Mouse (Mus musculus) intestine, embryonic 16.5 days (tissue): ENCODE measurements at regions not wholly inside any gene's neighbourhood (a gene's known extent, or its start where the extent isn't known, plus 50 kb on each side); places are given as distances from the start of the nearest gene placed in this dataset.

Source experiments
- ATAC-seq: fragments of 200-750 bp; cut with Nextera tagmentation; 2 replicates; pipeline ENCODE4 v1.8.0; 2017; ENCODE audit warnings: moderate TSS enrichment, moderate library complexity
- H3K27ac ChIP-seq: fragments of 300-500 bp; sonication (generic); 2 replicates; pipeline ENCODE4 v1.5.1; 2014; ENCODE audit warnings: mild to moderate bottlenecking, low read length
- H3K27me3 ChIP-seq: fragments of 300-500 bp; sonication (generic); replicated peaks from 2 replicates; pipeline ENCODE4 v1.6.1; 2014; ENCODE audit warnings: low read length, control low read depth, mixed read lengths; ENCODE audit not compliant: control insufficient read depth, insufficient read depth
- H3K36me3 ChIP-seq: fragments of 300-500 bp; sonication (generic); 2 replicates; pipeline ENCODE4 v1.6.1; 2014; ENCODE audit warnings: low read length, control low read depth; ENCODE audit not compliant: control insufficient read depth, insufficient read depth
- H3K4me1 ChIP-seq: fragments of 300-500 bp; sonication (generic); 2 replicates; pipeline ENCODE4 v1.6.1; 2014; ENCODE audit warnings: low read length, control low read depth, mixed read lengths; ENCODE audit not compliant: control insufficient read depth, insufficient read depth
- H3K4me2 ChIP-seq: fragments of 300-500 bp; sonication (generic); 2 replicates; pipeline ENCODE4 v1.6.1; 2014; ENCODE audit warnings: low read depth, low read length, control low read depth
- H3K4me3 ChIP-seq: fragments of 300-500 bp; sonication (generic); 2 replicates; pipeline ENCODE4 v1.5.1; 2014; ENCODE audit warnings: mild to moderate bottlenecking, low read length
- H3K9ac ChIP-seq: fragments of 300-500 bp; sonication (generic); 2 replicates; pipeline ENCODE4 v1.6.1; 2014; ENCODE audit warnings: low read depth, low read length
- H3K9me3 ChIP-seq: fragments of 300-500 bp; sonication (generic); 2 replicates; pipeline ENCODE4 v1.6.1; 2016; ENCODE audit warnings: low read length, control low read depth; ENCODE audit not compliant: control insufficient read depth
- WGBS: fragments of 180-500 bp; shearing (Covaris S2); extraction: QIAGEN DNeasy Blood & Tissue Kit; methylation state at CpG from one replicate; pipeline ENCODE4 v1.1.7; 2014; 5-methylcytosine and 5-hydroxymethylcytosine counted together

- whole genome bisulfite sequencing: 15% methylated on average over 10 of the region's 10 CpGs
- ATAC-seq: peak; percentile 61; the same call in 1 of the 2 replicates
These were observed 103.9 kb upstream of the Cxadr start for GRCm38 (mm10) chr16:78197252-78197896.

DNA sequence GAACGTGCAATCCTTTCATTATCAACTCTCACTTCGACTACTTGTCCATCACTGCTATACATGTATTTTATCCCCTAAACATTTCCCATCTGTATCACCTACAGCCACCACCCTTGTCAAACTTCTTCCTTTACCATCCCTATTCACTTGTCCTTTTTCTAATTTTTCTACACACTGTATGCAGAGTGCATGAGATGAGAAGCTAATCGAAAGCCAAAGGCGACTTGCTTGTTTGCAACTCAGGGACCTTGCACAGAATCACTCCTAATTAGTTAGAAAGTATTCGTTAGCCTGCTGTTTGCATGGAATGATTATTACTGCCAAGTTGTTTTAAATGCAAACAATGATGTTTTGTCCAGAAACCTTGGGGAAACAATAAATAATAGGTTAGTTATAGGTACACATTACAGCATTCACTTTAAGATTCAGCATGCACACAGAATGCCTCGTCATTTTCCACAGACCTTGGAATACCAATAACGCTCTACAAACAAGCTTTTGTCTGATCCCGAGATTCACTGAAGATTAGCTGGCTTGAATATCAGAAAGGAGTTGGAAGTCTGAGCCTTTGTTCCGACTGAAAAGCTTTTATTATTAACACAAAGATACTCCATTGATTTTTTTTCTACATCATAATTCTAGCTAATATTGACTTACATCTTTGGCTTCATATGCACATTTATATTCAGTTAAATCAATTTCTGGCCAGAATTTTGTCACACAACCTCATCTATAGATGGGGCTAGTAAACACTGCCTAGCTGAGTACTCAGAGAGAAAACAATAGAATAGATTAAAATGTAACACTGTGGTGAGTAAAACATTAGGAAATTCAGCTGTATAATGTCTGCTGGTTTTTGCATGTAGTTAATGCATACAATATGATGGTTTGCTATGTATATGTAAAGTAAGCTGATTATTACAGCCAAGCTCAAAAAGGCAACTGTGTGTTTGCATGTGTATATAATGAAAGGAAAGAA is 130.4 kb upstream of the Cxadr start:
- Histone ChIP-seq H3K4me2 (no peak overlapping the region), H3K4me1 (no peaks in the 10 kb centered on the region), H3K4me3 (no peak overlapping the region), H3K9me3 (no peaks in the 10 kb centered on the region), H3K9ac (no peak overlapping the region), H3K27ac (no peak overlapping the region), H3K27me3 (no peaks in the 10 kb centered on the region), H3K36me3 (no peaks in the 10 kb centered on the region)
- WGBS: 68% methylated on average over 9 of the region's 9 CpGs
- no peak for ATAC-seq

More at GRCm38 (mm10) chr16:78197252-78197896, 103.9 kb upstream of the Cxadr start:
- H3K36me3 ChIP-seq: no peaks in the 10 kb centered on the region
- no peaks in the 10 kb centered on the region for H3K9me3 ChIP-seq
- no peaks in the 10 kb centered on the region for H3K27me3 ChIP-seq
- no peak overlapping the region for H3K4me3 ChIP-seq
- H3K27ac ChIP-seq: no peak overlapping the region
- no peaks in the 10 kb centered on the region for H3K4me1 ChIP-seq
- H3K4me2 ChIP-seq: no peak overlapping the region
- no peak overlapping the region for H3K9ac ChIP-seq

DNA sequence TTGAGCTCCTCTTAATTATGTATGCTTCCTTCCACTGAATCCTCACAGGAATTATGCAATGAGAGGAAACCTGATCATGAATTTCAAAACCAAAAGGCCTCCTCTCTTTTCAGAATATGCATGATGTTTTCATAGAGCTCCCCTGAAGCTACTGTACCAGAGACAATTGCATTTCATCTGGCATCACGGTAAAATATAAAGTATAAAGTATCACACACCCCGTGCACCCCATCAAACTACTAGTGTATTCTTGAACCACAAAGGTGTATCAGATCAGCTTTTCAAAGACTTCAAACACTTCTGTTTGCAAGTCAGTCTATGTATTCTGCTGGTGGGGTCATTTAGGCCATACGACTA is 144.4 kb upstream of the Cxadr start:
- no peak overlapping the region for H3K27ac ChIP-seq
- H3K27me3 ChIP-seq: no peaks in the 10 kb centered on the region
- 70% methylated on average over 3 of the region's 3 CpGs for WGBS
- H3K9ac ChIP-seq: no peak overlapping the region
- H3K9me3 ChIP-seq: no peaks in the 10 kb centered on the region
- no peak overlapping the region for H3K4me3 ChIP-seq
- no peak for ATAC-seq
- H3K4me1 ChIP-seq: no peaks in the 10 kb centered on the region
- H3K4me2 ChIP-seq: no peak overlapping the region
- no peaks in the 10 kb centered on the region for H3K36me3 ChIP-seq

- Histone ChIP-seq H3K9me3 (no peaks in the 10 kb centered on the region), H3K27ac (no peak overlapping the region), H3K4me1 (no peaks in the 10 kb centered on the region), H3K27me3 (no peaks in the 10 kb centered on the region), H3K9ac (no peak overlapping the region), H3K4me2 (no peak overlapping the region), H3K4me3 (no peak overlapping the region), H3K36me3 (no peaks in the 10 kb centered on the region)
- 45% methylated on average over 7 of the region's 7 CpGs for WGBS
- ATAC-seq: no peak
These were observed 145.0 kb upstream of the Cxadr start for GRCm38 (mm10) chr16:78156138-78156875.

DNA sequence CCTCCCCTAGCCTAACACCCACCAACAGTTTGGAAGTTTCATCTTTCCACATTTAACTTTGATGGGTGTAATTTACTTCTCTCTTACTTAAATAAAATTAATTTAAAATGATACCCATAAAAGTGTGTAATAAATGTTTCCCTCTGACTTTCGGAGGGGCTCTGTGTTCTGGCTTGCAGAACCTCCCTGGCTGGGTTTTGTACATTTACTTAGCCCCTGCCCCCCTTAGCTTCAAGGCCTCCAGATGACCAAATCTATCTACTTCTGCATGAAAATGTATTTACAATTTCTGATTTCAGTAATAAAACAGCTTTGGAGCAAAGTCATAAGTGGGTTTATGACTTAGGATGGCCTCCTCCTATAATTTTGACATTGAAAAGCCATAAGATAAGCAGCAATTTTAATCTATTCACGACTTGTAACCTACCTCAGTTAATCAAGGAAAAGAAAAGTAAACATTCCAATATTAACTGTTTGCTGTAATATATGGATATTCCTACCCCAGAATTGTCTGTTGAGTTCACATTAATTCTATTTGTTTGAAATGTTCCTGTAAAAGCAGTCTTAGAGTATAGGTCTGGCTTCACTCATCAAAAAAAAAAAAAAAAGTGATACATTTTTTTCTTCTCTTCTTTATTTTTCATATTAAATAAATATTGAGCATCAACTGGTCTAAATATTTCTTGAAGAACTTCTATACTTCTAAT is 147.2 kb upstream of the Cxadr start:
- no peak overlapping the region for H3K9ac ChIP-seq
- H3K27me3 ChIP-seq: no peaks in the 10 kb centered on the region
- H3K9me3 ChIP-seq: no peaks in the 10 kb centered on the region
- no peak for ATAC-seq
- H3K36me3 ChIP-seq: no peaks in the 10 kb centered on the region
- no peaks in the 10 kb centered on the region for H3K4me1 ChIP-seq
- no peak overlapping the region for H3K27ac ChIP-seq
- WGBS: 29% methylated on average over 2 of the region's 2 CpGs
- H3K4me2 ChIP-seq: no peak overlapping the region
- no peak overlapping the region for H3K4me3 ChIP-seq

DNA sequence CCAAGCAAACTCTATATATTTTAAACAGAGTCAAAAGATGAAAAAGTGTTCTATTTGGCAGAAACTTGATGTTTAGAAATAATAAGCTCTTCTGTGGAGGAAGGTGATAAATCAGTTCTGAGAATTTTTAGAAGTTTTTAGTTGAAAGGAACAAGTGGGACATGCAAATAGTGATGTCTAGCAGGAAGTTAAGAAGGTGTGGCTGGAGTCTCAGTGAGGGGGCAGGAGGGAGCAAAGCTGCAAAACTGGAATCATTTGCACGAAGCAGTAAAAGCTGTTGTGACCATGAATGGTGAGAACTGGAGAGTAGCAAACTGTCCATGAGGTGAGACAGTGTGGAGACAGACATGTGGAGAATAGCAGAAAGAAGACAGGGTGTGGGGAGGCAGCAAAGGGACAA is 157.1 kb upstream of the Cxadr start:
- 54% methylated on average over 1 of the region's 1 CpGs for WGBS
- Histone ChIP-seq H3K36me3 (no peaks in the 10 kb centered on the region), H3K27ac (no peak overlapping the region), H3K4me1 (no peaks in the 10 kb centered on the region), H3K4me3 (no peak overlapping the region), H3K9ac (no peak overlapping the region), H3K27me3 (no peaks in the 10 kb centered on the region), H3K9me3 (no peaks in the 10 kb centered on the region), H3K4me2 (no peak overlapping the region)
- ATAC-seq: no peak

DNA sequence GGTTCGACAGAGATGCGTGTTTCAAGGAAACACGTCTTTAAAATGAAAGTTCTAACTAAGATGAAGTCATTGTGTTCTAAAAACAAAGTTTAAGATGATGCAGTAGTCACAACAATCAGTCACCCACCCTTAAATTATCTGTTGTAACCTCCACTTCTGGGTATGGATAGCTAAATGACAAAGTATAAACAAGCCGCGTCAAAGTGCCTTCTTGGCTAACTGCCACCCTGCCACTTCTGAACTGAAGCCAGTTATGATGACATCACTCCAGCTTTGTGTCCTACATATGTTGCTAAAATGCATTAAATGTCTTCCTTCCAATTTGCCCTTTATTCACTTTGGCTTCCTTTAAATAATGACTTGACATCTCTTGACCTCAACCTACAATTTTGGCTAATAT is 165.8 kb upstream of the Cxadr start:
- Histone ChIP-seq H3K27me3 (no peaks in the 10 kb centered on the region), H3K9ac (no peak overlapping the region), H3K9me3 (no peaks in the 10 kb centered on the region), H3K4me2 (no peak overlapping the region), H3K36me3 (no peaks in the 10 kb centered on the region), H3K4me3 (no peak overlapping the region), H3K4me1 (no peaks in the 10 kb centered on the region), H3K27ac (no peak overlapping the region)
- ATAC-seq: no peak
- WGBS: 67% methylated on average over 5 of the region's 5 CpGs

DNA sequence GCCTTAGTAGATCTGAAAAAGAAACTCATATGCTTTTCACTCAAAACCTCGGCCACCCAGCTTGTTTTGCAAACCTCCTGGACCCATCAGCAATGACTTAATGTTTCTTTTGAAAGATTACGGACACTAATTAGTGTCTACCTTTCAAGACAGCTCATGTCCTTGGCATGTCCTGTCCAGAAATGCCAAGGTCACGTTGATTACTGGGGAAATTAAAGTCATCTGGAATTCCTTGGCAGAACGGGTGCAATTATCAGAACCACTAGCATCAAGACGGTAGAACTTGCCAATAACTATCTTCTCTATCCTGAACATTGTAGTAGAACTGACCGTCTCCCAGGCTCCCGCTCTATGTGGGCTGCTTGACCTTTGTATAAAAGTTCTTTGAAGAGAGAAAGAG is 166.8 kb upstream of the Cxadr start:
- 84% methylated on average over 7 of the region's 7 CpGs for whole genome bisulfite sequencing
- Histone ChIP-seq H3K27me3 (no peaks in the 10 kb centered on the region), H3K4me3 (no peak overlapping the region), H3K36me3 (no peaks in the 10 kb centered on the region), H3K27ac (no peak overlapping the region), H3K9me3 (no peaks in the 10 kb centered on the region), H3K4me2 (no peak overlapping the region), H3K4me1 (no peaks in the 10 kb centered on the region), H3K9ac (no peak overlapping the region)
- no peak for ATAC-seq

- 67% methylated on average over 1 of the region's 1 CpGs for WGBS
- H3K9ac ChIP-seq: no peak overlapping the region
- H3K4me1 ChIP-seq: no peaks in the 10 kb centered on the region
- ATAC-seq: peak; percentile 96
- no peak overlapping the region for H3K4me2 ChIP-seq
- no peak overlapping the region for H3K4me3 ChIP-seq
- 0 out of 2 replicates have a peak overlapping the region, but pooled peaks have one; percentile 26 for H3K27ac ChIP-seq
- no peaks in the 10 kb centered on the region for H3K27me3 ChIP-seq
- peaks cover 4% of the 10 kb centered on the region; the same call in 1 of the 2 replicates for H3K9me3 ChIP-seq
- no peaks in the 10 kb centered on the region for H3K36me3 ChIP-seq
These were observed 179.6 kb upstream of the Cxadr start for GRCm38 (mm10) chr16:78121668-78122067.
